Mouse (Mus musculus): ENCODE measurements around the gene Slc25a25.

GRCm38 (mm10) chr2:32429215-32429891 lies 21.9 kb downstream of the Slc25a25 start:
- no peak for TF ChIP-seq CTCF (conservative IDR thresholded peaks at IDR 0.05; ENCODE audit: low read length)
- TF ChIP-seq POU5F1 (IDR thresholded peaks at IDR 0.05; ENCODE audit: borderline replicate concordance, low read length), result no peak

Data from E14TG2a.4 (cell line).